Mouse (Mus musculus) embryonic fibroblast, embryonic 13.5 days (primary cell): ENCODE measurements around the gene Eno2. TPM values are rescaled to one million over a fixed set of nuclear protein-coding genes. Genes with fewer than 3 reads are reported as not detected.
A peak's percentile ranks its signal among the peaks of the same experiment; 100 is the strongest.

Source experiments
- H3K27ac ChIP-seq: 2 replicates; pipeline ENCODE4 v1.5.1; 2012; ENCODE audit warnings: low read length, control low read depth, inconsistent platforms; ENCODE audit not compliant: insufficient read depth
- H3K4me1 ChIP-seq: 2 replicates; pipeline ENCODE4 v1.6.1; 2011; ENCODE audit warnings: low read length; ENCODE audit not compliant: control insufficient read depth, insufficient read depth
- H3K4me3 ChIP-seq: 2 replicates; pipeline ENCODE4 v1.5.1; 2011; ENCODE audit warnings: mild to moderate bottlenecking, control low read depth, low read length; ENCODE audit not compliant: insufficient read depth
- CTCF ChIP-seq: IDR thresholded peaks from 2 replicates; pipeline ENCODE4 v1.5.1; 2011; ENCODE audit warnings: mild to moderate bottlenecking, control low read depth, low read length, moderate library complexity, borderline replicate concordance; ENCODE audit not compliant: insufficient read depth
- POLR2A ChIP-seq: IDR thresholded peaks from 2 replicates; pipeline ENCODE4 v1.6.1; 2011; ENCODE audit warnings: low read depth, mild to moderate bottlenecking, control low read depth, low read length, moderate library complexity
- polyA plus RNA-seq: library from polyadenylated mRNA; stranded (reverse); fragments of >200 nt; gene quantifications from 2 replicates; pipeline ENCODE4 v1.2.4, GENCODE M21; 2011; ENCODE audit warnings: low read depth; ENCODE audit not compliant: missing spikeins, insufficient read length

Gene Eno2
- polyA plus RNA-seq, 1 experiment: 24.1 TPM

GRCm38 (mm10) chr6:124717968-124718367 lies 51.5 kb downstream of the Eno2 start:
- no peak for TF ChIP-seq CTCF
- TF ChIP-seq POLR2A: no peak
- Histone ChIP-seq H3K4me1 (no peaks in the 10 kb centered on the region; the same call in 1 of the 2 replicates), H3K27ac (no peak overlapping the region), H3K4me3 (no peak overlapping the region)

GRCm38 (mm10) chr6:124716864-124717490 lies 52.5 kb downstream of the Eno2 start:
- Histone ChIP-seq H3K4me1 (no peaks in the 10 kb centered on the region; the same call in 1 of the 2 replicates), H3K27ac (no peak overlapping the region), H3K4me3 (no peak overlapping the region)
- peak; percentile 87 for TF ChIP-seq CTCF
- no peak for TF ChIP-seq POLR2A

GRCm38 (mm10) chr6:124712918-124713317 lies 56.6 kb downstream of the Eno2 start:
- TF ChIP-seq POLR2A: no peak
- no peak for TF ChIP-seq CTCF
- Histone ChIP-seq H3K4me1 (no peaks in the 10 kb centered on the region; the same call in 1 of the 2 replicates), H3K27ac (no peak overlapping the region), H3K4me3 (peak overlapping the region; percentile 98)

- H3K27ac ChIP-seq: peak within 1 kb of the TSS; percentile 60
- peak within 1 kb of the TSS; percentile 98 for H3K4me3 ChIP-seq
- TF ChIP-seq POLR2A (peak; percentile 65), CTCF (no peak)
- no peaks in the 10 kb centered on the region; the same call in 1 of the 2 replicates for H3K4me1 ChIP-seq
Observed at GRCm38 (mm10) chr6:124711824-124712782, 57.4 kb downstream of the Eno2 start, which contains the start of the genes Emg1 and Phb2. Emg1 (minus strand) TSS chr6:124712178. Phb2 (plus strand) TSS chr6:124712336.

Other genes starting within 250 kb of the Eno2 start
- gene C1s1, start 227.3 kb downstream of the Eno2 start, polyA plus RNA-seq: 17.0 and 50.4 TPM in 2 replicates
- not detected in 2 replicates for gene C1rb, start 199.4 kb downstream of the Eno2 start, polyA plus RNA-seq
- 0.42 TPM in 1 of 2 replicates, not detected in the other for gene C1s2, start 133.6 kb downstream of the Eno2 start, polyA plus RNA-seq
- gene Lpcat3, start 106.6 kb downstream of the Eno2 start, polyA plus RNA-seq: 51.4 and 67.0 TPM in 2 replicates
- 67.1 and 68.9 TPM in 2 replicates for gene Emg1, start 57.5 kb downstream of the Eno2 start, polyA plus RNA-seq
- gene Phb2, start 57.3 kb downstream of the Eno2 start, polyA plus RNA-seq: 249 and 253 TPM in 2 replicates
- 0.53 and 4.3 TPM in 2 replicates for gene Ptpn6, start 31.0 kb downstream of the Eno2 start, polyA plus RNA-seq
- 149 and 157 TPM in 2 replicates for gene Grcc10, start 28.3 kb downstream of the Eno2 start, polyA plus RNA-seq
- gene Gm45234, start 13.7 kb downstream of the Eno2 start, polyA plus RNA-seq: 0.58 and 0.63 TPM in 2 replicates
- 75.9 and 77.3 TPM in 2 replicates for gene Atn1, start 13.1 kb downstream of the Eno2 start, polyA plus RNA-seq
- gene Lrrc23, start 10.1 kb upstream of the Eno2 start, polyA plus RNA-seq: not detected in 2 replicates
- gene Spsb2, start 39.0 kb upstream of the Eno2 start, polyA plus RNA-seq: 9.1 and 11.7 TPM in 2 replicates
- gene Tpi1, start 44.6 kb upstream of the Eno2 start, polyA plus RNA-seq: 372 and 458 TPM in 2 replicates
- 87.6 and 105 TPM in 2 replicates for gene Usp5, start 59.8 kb upstream of the Eno2 start, polyA plus RNA-seq
- gene Cdca3, start 59.9 kb upstream of the Eno2 start, polyA plus RNA-seq: 42.0 and 61.1 TPM in 2 replicates
- gene Gnb3, start 70.6 kb upstream of the Eno2 start, polyA plus RNA-seq: 0.45 and 0.72 TPM in 2 replicates
- gene P3h3, start 88.1 kb upstream of the Eno2 start, polyA plus RNA-seq: 72.7 and 76.7 TPM in 2 replicates
- gene Gpr162, start 94.3 kb upstream of the Eno2 start, polyA plus RNA-seq: 0.55 and 0.63 TPM in 2 replicates
- not detected in 2 replicates for gene Cd4, start 118.5 kb upstream of the Eno2 start, polyA plus RNA-seq
- gene Lag3, start 142.0 kb upstream of the Eno2 start, polyA plus RNA-seq: 1.2 TPM in 2 replicates
- gene Ptms, start 150.4 kb upstream of the Eno2 start, polyA plus RNA-seq: 602 and 622 TPM in 2 replicates
- gene Mlf2, start 161.7 kb upstream of the Eno2 start, polyA plus RNA-seq: 250 and 255 TPM in 2 replicates
- 77.4 and 94.3 TPM in 2 replicates for gene Cops7a, start 195.9 kb upstream of the Eno2 start, polyA plus RNA-seq
- gene Pianp, start 227.0 kb upstream of the Eno2 start, polyA plus RNA-seq: 1.9 TPM in 1 of 2 replicates, not detected in the other
- gene Zfp384, start 239.5 kb upstream of the Eno2 start, polyA plus RNA-seq: 46.3 and 63.5 TPM in 2 replicates